Mouse (Mus musculus): ENCODE data around the gene Spindoc.

The Spindoc gene

DNA sequence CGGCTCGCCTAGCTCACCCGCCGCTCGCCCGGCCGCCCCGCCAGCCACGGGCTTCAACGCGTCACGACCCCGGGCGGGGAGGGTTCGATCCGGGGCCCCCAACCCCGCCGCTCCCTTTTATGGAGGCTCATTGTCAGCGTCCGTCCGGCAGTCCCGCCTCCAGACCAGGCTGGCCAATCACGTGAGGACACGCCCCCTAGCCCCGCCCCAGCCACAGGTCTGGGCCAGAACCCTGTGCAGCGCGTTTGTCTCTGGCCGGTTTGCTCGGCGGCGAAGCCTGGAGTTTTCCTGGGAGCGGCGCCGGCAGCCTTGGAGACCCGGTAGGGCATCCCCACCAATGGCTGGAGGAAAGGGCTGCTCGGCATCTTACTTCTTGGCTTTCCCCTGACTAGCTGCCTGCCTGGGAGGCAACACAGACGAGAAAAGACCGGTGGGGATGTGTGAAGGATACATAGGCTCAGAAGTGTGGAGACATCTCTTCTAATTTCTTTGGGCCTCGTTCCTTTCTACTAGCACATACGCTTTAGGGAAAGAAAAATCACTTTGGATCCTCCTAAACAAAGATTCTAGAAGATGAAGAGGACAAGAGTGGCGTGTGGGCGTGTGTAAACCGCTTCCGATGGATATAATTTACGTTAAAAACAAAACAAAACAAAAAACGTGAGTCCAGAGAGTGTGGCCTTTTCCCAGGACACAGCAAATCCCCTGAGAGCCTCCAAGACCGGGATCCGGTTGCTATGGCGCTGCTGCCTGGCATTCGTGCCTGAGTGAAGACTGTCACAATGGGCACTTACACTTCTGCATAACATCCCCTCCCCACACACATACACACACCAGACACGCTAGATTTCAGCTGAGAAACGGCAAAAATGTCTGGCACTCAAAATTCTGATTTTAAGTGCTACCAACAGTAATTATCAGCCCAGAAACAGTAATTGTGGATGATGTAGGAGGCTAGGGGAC lies at the start of gene Spindoc:
Spindoc (minus strand) TSS at position 92 of the 963 bp plus-strand sequence.
- peak; percentile 100 for DNase-seq

DNA sequence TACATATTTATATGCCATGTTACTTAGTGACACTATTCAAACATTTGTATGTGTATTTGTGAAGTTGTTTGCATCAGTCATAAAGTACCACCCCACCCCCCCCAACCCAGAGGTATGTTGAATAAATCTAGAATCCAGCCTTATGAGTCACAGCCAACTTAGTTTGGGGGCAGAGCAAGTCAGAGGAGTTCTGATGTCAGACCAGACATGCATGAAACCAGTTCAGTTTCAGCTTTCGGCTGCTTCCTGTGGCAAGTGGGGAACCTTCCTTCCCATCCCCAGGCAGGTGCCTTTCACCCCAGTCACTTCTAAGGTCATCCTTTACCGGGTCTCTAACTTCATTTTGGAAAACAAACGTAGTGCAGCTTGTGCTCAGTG lies 42.6 kb upstream of the Spindoc start:
- no peak for DNase-seq

DNA sequence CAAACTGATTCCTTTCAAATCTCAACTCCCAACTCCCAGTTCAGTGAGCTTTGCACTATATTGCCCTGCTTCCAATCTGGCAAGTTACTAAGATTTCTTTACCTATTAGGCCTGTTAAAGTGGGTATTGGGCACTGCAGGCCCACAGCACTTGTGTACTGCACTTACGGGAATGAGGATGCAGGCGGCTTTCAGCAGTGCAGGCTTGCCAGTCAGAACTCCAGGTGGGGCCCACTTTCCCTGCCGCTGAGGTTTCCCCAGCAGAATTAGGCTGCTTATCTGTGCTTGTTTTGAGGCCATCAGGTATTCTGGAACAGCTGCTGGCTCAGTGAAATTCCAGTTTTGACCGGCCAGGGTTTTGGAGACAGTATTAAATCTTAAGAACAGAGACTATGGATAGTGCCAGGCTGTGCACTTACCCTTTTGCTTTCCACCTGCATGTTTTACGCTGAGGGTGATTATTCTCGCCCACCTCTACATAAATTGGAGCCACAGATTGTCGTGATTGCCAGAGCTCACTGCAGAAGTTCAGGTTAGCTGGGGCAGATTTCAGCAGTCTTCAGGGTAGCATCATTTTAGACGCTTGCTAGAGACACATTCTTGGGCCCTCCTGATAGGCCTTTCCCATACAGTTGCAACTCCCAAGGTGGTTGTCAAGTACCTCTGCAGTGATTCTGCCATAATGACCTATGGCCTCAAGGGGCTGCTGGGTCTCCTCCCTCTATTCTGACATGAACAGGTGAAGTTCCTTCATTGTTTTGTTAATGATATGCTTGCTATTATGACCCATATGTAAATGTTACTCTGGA lies 42.0 kb upstream of the Spindoc start:
- peak; percentile 35 to 37 for DNase-seq

- DNase-seq: peak; percentile 35 to 38
Measured at GRCm38 (mm10) chr19:7424131-7424530, 41.3 kb upstream of the Spindoc start.

GRCm38 (mm10) chr19:7423656-7424030 lies 40.8 kb upstream of the Spindoc start:
- no peak for DNase-seq

DNA sequence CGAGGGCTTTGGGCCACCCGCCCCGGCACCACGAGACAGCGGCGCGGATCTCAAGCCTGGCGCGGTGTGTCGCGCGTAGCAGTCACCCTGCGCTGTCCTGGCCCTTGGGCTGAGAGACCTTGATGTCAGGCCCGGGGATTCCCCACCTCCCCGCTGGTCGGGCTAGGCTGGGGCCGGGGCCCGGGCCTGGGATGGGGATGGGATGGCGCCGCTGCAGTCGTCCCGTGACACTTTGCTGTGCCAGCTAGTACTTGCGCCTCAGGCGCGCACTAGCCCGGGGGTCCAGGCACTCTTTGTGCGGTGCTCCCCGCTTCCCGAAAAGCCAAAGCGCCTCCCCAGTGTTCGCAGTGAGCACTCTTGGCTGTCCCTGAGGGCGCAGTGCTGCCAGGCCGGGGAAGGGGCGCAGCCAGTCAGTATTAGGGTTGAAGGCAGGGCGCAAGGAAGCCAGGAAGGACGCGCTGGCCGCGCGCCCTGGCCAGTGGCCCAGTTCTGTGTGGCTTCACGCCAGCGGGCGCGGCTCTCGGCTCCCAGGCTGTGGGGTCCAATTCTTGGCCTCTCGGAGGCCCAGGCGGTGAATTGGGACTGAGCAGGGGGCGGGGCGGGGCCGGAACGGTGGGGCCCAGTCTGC lies 40.3 kb upstream of the Spindoc start:
- peak; percentile 95 to 96 for DNase-seq

DNA sequence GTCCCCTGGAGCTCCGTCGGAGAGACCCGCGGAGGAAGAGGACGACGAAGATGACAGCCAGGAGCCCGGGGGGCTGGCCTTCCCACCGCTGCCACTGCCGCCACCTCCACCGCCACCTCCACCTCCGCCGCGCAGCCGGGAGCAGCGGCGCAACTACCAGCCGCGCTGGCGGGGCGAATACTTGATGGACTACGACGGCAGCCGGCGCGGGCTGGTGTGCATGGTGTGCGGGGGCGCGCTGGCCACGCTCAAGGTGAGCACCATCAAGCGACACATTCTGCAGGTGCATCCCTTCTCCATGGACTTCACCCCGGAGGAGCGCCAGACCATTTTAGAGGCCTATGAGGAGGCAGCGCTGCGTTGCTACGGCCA lies 39.8 kb upstream of the Spindoc start:
- DNase-seq: no peak

DNA sequence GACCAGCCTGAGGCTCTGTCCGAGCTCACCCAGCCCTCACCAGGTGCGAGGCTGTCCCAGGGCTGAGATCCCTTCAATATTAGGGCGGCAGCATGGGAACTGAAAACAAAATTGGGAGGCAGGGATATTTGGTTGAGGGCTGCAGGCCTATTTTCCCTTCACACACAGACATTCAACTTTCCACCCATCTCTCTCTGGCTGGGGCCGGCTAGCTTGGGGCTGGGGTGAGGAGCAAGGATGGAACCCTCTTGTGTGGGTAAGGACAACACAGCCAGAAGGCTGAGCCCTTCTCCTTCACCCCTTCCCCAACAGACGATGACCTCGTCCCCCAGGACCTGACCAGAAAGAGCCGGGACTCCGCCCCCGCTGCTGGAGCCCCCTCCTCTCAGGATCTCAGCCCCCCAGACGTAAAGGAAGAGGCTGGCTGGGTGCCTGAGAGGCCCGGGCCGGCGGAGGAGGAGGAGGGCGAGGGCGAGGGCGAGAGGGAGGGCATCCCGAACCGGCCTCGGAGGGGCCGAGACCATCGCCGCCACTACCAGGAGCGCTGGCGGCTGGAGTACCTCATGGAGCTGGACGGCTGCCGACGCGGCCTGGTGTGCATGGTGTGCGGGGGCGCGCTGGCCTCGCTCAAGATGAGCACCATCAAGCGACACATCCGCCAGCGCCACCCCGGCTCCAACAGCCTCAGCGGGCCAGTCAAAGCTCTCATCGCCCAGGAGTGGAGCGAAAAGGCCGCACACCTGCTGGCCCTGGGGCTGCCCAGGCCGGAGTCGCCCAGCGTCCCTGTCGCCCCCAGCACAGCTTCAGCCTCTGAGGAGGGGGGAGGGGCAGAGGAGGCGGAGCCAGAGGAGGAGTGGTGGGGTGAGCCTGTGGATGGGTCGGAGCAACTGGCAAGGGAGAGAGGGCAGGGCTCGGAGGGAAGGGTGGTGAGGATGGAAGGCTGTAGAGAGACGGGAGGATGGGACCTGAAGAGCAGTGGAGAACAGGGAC lies 39.1 kb upstream of the Spindoc start:
- DNase-seq: peak; percentile 87 to 90

DNA sequence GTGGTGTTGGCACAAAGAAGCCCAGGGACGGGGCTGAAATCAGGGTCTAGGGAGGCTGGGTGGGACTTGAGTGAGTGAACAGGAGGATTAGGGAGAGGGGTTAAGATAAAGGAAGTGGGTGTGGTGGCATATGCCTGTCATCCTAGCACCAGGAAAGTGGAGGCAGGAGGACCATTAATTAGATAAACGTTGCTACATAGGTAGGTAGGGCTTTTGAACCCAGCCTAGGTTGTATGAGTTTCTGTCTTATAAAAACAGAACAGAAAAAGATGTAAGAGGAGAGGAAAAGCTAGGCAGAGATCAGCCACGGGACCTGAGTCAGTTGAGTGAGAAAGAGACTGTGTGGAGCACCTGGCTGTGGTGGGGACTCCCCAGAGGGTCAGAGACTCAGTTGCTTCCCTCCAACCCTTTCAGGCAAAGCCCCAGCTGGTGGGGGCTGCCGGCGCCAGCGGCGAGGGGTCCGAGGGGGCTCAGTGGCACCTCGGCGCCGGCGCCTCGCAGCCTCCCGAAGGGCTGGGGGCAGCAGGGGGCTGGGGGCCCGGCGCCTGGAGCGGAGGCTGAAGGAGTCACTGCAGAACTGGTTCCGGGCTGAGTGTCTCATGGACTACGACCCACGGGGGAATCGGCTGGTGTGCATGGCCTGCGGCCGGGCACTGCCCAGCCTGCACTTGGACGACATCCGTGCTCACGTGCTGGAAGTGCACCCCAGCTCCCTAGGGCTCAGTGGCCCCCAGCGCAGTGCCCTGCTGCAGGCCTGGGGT lies 38.2 kb upstream of the Spindoc start:
- DNase-seq: peak; percentile 39 to 49

DNA sequence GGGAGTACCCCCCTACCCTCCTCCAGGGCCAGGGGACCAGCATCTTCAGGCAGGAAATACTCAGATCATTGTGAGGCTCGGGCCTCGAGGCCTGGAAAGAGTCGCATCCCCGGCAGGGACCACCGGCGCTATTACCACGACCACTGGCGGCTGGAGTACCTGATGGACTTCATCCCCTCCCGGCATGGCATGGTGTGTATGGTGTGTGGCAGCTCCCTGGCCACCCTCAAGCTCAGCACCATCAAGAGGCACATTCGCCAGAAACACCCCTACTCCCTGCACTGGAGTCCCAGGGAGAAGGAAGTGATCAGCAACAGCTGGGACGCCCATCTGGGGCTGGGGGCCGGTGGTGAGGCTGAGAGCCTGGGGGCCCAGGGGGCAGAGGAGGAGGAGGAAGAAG lies 37.3 kb upstream of the Spindoc start:
- peak; percentile 31 for DNase-seq

DNA sequence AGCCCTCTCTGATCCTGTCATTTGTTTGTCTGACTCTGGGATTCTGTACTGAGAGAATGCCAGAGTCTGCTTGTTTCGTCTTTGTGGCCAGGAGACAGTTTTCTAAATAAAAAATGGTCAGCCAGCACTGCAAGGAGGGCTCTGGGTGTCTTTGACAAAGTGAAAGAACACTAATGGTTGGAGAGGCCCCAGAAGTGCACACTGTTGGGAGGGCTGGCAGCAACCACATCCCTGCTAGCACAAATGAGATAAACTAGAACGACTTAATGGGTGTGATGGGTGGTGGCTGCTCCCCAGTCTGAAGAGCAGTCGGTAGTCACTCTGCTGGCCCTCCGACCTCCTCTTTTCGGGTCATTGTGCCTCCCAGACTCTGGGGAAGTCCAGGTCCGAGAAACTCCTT lies 36.3 kb upstream of the Spindoc start:
- peak; percentile 24 to 26 for DNase-seq

GRCm38 (mm10) chr19:7417911-7418849 lies 35.4 kb upstream of the Spindoc start:
- peak; percentile 93 to 94 for DNase-seq

DNA sequence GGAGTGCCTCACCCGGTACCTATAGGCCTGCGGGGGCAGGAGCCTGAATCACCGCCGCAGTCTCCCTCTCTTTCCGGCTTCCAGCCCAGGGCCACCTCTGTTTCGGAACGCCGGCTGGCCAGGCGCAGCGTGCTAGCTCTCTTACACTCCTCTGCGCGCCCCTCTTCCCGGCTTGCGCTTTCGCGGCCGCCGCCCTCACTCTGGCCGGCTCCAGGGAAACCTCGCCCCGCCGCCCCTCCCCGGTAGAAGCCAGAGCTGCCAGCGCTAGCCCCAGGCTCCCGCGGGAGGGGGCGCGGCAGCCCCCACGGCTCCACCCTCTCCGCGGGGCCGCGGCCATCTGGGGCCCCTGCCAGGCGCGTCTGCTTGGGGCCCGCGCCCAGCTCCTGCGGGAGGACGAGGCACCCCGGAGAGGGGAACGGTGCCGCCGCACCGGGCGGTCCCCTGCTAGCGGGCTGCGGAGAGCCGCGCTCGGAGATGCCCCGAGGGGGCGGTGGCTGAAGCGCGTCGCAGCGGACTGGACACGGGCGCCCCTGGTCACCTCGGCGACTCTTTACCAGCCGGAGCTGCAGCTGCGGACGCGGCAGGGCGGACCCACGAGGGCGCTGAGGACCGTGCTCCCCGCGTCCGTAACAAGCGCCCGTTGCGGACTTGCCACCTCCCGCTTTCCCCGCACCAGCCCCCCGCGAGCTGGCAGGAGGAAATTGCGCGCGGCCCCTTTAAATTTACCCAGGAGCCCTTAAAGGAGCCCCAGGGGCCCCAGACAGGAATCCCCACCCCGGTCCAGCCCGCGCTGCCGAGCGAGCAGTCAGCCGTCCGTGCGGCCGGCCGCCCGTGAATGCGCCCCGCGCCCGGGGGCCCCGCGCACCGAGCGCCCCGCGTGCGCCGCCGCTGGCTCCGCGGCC lies 34.3 kb upstream of the Spindoc start, which contains the start of gene 2700081O15Rik:
2700081O15Rik (plus strand) TSS at position 792 of the 902 bp plus-strand sequence.
- peak; percentile 88 to 90 for DNase-seq

GRCm38 (mm10) chr19:7415916-7416833 lies 33.4 kb upstream of the Spindoc start:
- peak; percentile 26 to 66 for DNase-seq

DNA sequence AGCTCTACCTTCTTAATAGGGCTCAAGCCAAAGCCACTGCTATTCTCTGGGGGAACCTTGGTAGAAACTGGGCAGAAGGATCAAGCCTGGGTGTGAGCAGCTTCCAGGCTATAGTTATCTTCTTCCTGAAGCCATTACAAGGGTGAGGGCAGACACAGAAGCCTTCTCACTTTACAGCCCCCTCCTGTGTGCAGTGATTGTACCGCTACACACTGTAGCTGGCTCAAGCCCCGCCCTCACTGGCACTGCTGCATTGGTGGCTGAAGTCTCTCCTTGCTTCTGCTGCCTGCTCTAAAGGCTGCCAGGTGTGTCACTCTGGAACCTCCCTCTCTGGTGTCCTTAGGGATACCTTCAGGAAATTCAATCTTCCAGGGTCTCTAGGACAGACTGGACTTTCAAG lies 29.6 kb upstream of the Spindoc start:
- DNase-seq: no peak

- DNase-seq: peak; percentile 56 to 57
Measured at GRCm38 (mm10) chr19:7404623-7405229, 21.9 kb upstream of the Spindoc start.

DNA sequence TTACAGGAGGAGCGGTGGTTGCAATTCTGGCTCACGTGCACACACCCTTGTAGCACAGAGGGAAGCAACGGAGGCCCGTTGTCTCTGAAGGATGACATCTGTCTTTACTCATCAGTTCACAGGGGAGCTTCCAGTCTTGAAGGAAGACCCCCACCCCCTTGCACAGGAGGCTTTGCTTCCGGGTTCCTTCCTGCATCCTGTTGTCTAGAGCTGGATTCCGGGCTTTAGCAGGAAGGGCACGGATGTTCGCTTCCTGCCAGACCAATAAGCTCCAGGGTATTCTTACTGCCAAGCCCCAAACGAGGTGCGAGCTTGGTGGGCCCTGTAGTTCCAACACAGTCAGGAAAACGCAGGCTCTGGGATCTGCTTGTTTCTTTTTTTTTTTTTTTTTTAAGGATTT lies 17.8 kb upstream of the Spindoc start:
- DNase-seq: no peak

Measured in cerebellum, postnatal 10 days (tissue).